Mouse (Mus musculus): ENCODE data around the gene Ifit1bl1.

- TF ChIP-seq EP300 (IDR thresholded peaks at IDR 0.05; ENCODE audit: low read depth) (no peak), CTCF (IDR thresholded peaks at IDR 0.05; ENCODE audit: low read depth) (no peak)
These were observed 49.2 kb upstream of the Ifit1bl1 start for GRCm38 (mm10) chr19:34650997-34651396.
